Mouse (Mus musculus) ovary, adult 18-20 months (tissue): Measurements from ENCODE around the gene Rbfox1.

Source experiments
- DNase-seq: peaks from one replicate; pipeline ENCODE4 v3.0.0; 2022; ENCODE audit warnings: low spot score, mixed read lengths

Rbfox1 gene

DNA sequence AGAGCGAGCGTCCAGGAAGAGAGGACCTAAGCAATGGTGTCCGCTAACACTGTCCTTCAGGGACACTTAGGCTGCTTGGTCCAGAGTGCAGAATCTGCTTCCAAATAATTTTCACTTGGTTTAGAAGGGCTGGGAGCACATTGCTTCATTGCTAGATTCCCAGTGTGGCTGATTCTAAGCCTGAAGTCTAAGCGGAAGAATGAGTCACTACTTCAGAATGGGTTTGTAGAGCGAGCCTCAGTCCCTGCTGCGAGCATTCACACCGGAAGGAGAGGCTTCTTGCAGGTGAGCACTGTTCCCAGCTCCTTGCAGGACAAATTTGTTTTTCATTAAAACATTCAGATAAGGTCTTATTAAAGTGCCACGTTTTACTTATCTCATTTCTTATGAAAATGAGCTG, 1151.8 kb downstream of the Rbfox1 start:
- DNase-seq, result no peak

DNA sequence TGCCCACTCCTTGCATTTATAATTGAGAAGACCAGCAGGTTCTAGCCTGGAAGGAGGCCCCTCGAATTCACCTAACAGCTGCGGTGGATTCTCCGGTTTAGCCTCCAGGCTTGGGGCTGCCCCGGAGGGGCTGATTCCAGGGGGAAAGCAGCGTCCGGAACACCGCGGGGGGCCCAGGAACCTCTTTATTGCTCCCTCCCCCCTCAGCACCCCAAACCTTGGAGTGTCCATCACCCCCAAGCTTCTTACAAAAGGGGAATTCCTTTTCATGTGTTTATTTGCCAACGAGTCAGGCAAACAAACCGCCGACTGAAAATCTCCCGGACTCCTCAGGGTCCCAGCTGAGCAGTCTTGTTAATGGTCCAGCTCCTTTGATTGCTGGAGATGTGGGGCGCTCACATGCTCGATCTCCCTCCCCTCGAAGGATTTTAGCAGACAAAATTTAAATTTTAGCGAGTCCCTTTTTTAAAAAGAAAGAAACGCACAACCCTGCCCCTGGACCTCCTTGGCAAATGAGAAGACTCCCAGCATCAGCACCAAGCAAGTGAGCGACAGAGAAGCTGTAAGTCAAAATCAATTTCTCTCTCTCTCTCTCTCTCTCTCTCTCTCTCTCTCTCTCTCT, 1153.6 kb downstream of the Rbfox1 start:
- no peak for DNase-seq

DNA sequence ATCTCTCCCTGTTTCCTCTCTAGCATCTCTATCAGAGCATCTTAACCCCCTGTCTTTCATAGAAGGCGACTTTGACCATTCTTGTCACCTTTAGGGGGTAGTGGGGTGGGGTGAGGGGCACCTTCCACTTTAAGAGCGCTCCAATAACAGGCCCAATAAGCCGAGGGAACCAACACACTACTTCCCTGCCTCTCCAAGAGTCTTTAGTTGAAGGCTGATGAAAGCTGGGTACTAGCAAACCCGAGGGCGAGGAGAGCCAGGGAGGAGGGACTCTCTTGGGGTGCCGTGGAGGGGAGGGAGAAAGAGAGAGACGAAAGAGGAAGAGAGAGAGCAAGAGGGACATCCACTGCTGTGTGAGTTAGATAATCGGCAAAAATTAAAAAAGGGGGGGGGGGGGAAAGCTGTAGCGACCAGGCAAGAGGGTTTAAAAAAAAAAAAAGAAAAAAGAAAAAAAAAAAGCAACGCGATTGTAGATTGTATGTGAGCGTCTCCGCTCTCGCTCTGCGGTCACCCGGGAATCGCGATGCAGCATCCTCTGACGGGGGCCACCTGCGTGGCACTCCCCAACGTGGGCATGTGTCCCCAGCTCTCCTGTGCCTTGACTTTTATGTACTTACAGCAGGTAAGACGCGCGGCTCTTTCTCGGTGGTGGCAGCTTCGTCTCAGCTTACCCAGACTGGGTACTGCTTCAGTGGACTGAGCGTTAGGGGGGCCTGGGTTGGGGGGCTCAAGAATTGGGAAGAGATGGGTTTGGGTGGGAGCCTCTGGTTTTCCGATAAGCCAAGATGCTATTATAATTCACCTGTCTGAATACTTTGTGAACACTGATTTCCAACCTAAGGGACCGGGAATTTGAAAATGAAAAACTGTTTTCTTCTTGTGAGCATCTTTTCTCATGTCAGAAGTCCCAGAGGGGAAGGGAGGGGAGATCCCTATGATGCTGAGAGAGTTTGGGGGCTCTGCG, 1154.5 kb downstream of the Rbfox1 start:
- no peak for DNase-seq

DNA sequence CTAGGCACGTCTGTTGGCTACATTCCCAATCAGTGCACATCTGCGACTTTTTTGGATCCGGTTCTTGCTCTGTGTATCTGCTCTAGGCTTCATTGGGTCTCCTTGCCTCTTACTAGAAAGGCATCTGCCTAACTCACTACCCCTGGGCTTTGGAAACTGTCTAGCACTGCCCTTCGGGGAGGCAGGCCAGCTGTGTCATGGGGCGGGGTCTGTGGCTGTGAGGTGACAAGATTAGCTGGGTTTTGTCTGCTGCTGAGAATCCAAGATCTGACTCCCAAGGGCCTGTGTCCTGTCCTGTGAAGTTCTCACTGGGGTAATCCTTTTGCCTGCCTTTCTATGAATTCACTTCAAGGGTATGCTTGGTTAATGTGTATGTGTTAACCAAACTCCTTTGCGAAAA, 1155.5 kb downstream of the Rbfox1 start:
- no peak for DNase-seq

DNA sequence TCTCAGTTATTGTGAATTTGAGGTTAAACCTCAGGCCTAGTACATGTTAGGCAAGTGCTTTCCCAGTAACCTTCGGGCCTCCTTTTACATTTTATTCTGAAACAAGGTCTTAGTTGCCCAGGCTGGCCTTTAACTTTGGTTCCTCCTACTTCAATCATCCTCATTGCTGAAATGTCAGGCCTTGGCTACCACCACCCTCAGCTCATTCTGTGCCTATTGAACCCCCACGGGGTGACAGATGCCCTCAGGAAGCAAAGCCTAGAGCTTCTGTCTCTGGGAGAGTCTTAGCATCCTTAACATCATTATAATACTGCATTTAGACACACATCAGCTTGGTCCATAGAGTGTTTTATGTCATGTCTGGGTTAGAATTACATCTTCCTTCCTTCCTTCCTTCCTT, 1162.3 kb downstream of the Rbfox1 start:
- DNase-seq, result no peak

DNA sequence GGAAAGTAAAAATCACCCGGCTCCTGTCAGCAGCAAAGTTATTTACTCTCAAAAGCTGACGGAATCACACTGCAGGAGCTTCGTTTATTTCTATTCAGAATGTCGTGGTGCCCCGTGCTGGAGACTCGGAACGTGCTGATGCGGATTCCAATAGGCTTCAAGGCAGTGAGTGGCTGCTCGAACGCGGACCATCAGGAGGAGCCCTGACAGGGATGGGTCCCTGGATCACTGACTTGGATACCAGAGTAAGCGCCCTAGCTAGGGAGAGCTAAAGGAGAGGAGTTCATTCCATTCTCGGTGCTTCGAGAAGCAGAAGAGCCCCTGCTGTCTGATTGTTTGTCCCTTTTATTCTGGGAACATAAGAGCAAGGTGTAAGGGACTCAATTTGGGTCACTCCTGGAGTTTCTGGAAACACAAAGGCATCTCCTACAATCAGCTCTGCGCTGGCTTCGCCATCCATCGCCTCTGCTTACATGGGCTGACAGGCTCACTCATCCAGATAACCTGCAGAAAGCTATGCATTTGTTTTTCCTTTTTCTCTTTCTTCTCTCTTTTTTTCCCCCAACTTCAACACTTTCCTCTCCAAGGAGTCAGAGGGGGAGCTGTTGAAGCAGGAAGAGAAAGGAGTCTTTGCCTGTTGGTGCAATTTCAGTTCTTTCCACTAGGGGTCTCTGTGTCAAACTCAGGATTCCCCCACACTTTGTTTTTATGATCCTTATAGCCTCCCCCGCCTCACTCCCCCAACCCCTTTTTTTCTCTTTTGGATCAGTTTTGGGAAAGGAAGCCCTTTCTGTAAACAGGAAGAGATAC, 1164.2 kb downstream of the Rbfox1 start:
- no peak for DNase-seq

DNA sequence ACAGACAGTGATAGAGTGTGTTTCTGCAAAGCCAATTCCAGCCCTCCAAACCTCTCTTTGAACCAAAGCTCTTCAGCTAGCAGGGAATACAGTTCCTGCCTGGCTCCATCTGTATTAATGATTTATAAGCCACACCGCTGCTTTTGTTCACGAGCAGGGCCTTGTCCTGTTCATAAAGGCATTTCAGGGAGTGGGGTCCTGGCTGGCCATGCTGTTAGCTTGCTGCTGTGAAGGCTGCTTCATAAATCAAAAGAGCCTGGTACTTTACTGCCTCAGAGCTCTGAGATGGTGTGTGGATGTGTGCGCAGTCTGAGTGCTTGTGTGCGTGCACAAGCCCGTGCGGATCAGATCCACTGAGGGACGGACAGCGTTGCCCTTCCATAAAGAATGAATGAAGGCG, 1165.8 kb downstream of the Rbfox1 start:
- DNase-seq, result no peak

DNA sequence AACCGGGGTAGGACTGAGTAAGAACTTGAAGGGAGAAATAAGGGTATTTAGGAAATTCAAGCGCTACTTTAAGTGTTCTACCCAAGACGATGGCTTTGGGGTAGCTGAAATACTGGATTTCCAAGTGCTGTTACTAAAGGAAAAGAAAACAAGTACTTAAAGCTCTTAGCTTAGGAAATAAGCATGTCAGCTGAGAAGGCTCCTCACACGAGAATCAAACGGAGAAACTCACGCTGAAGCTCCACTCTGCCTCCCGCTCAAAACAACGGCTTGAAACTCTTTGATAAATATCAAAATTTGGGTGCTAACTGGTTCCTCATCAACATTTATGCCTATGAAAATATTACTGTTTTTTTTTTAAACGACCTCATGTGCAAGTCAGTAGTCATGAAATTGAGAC, 1166.8 kb downstream of the Rbfox1 start:
- no peak for DNase-seq

DNA sequence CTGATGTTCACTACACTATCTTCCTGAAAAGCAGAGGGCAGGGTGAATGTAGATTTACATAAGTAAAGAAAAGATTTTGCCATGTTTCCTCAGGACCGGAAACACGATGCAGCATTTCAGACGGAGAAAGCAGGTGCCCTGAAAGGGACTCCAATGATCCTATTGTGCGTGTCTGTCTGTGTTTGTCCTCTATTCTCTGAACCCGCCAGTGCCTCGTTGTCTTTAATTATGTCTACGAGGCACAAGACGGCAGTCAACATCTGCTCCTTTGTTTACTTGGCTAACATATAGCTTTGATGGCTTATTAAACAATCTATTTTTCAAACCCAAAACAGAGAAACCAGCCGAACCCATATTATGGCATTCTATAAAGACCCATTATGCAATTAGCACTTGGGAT, 1167.3 kb downstream of the Rbfox1 start:
- DNase-seq, result no peak

DNA sequence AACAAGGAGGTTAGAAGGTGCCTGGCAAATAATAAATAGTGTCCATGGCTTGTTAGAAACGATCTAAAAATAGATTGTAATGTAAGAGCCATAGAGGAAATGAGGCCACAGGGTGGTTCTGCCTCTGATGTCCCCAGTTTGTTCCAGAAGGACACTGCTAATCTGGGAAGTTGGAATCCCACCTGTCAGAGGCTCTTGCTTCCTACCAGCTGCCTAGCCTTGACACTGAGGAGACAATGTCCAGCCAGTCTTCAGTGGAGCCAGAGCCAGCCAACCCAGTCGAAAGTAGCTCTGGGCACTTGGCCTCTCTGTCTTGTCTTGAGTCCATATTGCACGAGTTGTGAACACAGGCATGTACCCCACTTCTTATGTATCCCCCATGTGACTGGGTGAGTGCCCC, 1172.6 kb downstream of the Rbfox1 start:
- no peak for DNase-seq

DNA sequence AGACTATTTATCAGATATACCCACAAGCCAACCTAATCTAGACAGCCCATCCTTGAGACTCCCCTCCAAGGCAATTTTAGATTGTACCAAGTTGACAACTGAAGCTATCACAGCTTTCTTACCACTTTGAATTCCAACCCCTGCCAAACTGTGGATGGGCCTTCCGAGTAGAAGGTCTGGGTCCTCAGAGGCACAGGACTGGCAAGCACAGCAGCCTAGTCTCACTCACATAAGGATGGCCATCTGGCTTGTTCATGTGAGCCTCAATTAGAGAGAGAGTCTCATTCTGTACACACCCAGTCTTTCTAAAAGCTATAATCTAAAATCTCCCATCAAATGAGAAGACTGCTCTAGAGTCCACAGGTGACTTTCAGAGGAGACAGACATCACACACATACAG, 1173.4 kb downstream of the Rbfox1 start:
- no peak for DNase-seq

DNA sequence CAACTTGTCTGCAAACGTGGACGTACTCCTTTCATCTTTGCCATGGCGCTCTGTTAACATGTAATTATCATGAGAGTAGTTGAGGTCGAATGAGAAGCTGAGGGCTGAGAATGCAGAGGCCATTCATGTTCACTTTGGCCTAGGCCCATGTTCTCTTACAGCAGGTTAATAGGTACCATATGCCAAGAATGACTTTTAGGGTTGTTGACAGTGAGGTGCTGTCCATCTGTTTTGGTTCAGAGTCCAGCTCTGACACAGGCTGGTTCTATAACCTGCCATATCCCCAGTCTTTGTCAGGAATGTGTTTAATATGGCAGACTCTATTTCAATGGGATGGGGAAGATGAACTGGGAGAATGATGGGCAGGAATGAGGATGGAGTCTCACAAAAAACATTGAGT, 1174.4 kb downstream of the Rbfox1 start:
- no peak for DNase-seq

DNA sequence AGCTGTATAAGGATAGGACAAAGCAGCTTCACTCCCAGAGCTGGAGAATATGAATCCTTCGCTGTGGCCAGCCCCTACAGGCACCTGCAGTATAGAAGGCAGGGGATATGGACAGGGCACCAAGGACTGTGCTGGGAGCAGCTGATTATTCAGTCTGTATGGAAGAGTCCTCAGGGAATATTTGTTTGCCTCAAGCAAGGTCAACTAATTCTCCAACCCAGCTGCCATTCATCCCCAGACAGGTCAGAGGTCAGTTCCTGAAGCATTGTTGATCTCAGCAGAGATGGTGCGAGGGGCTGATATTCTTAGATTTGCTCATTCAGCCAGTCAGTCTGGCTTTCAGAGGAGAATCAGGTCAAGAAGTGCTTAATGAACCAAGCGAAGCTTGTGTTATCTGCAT, 1175.7 kb downstream of the Rbfox1 start:
- DNase-seq, result no peak

DNA sequence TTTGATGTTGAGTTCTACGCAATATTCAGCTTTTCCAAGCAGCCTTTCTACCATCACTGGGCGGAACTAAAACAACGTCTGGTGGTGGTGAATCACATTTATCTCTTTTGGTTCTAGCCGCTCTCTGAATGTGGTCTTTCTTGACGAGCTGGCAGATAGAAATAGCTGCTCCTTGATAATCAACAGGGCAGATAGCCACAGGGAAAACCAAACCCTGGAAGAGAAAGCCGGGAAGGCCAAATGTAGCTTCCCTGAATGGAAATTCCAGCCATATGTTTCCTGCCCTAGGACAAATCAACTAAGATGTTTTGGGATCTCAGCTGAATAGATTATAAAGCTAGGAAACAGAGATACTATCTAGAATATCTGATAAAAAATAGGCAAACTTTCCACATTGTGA, 1177.4 kb downstream of the Rbfox1 start:
- DNase-seq, result no peak

DNA sequence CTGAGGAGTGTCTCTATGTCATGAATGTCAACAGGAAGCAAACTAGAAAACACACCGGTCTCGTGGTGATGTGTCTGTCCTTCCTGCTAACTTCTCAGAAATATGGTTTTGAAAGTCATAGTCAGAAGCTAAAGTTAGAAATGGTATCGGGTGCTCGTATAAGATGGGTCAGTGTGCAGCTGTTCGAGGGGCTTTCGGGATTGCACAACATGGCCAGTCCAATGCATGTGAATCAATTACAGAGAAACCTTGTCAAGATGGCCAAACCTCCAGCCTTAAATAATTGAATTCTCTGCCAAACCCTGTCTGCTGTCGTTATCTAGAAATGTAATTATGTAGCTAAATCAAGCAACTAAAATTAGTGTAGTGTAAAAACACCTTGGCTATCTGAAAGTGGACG, 1182.0 kb downstream of the Rbfox1 start:
- no peak for DNase-seq

DNA sequence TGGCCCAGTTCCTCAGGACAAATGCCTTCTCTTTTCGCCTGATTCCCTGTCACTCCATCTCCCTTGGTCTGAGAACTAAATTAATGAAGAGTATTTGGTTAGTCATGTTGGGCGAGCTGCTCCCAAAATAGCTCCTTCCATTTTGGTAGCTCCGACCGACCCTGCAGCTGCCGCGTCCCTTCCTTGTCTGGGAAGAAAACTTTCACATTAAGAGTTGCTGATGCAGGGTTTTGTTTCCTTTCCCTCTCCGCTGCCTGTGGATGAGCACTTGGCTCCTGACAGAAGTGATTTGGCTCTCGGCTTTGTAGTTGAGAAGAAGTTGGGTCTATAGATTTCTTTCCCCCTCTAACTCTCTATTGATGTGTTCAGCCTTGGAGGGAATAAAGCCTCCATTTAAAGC, 1184.4 kb downstream of the Rbfox1 start:
- DNase-seq, result no peak

DNA sequence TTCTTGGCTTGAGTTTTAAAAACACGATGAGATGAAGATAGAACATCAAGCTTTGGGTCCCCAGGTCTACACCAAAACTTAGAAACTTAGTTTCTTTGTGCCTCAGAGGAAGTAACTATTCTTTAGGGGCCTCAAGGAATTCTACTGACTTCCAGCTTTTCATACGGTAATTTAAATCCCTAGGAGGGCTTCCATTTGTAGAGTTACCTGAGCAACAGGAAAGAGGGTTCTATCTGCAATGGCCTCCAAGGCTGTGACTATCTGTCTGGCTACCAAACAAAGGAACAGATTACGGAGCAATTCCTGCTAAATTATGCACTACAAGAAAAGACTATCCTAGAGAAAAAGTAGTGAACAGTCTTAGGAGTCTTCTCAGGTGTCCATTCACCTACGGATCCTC, 1189.6 kb downstream of the Rbfox1 start:
- DNase-seq, result no peak

DNA sequence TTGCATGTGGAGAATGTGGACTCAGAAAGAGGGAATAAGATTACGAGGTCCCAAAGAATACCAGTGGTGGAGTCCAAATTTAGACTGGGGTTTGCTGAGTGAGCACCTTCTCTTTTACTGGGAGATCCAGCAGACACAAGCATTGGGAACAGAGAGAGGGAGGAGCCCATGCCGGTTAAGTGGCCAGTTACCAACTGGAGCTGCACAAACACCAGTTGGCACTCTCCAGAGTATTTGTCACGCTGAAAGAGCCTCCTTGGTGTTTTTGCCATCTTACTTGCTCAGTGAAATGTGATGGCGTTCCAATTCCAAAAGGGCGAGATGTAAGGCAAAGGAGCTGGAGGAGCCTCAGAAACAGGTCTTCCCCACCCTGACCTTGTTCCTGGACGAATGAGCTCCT, 1190.6 kb downstream of the Rbfox1 start:
- no peak for DNase-seq

DNA sequence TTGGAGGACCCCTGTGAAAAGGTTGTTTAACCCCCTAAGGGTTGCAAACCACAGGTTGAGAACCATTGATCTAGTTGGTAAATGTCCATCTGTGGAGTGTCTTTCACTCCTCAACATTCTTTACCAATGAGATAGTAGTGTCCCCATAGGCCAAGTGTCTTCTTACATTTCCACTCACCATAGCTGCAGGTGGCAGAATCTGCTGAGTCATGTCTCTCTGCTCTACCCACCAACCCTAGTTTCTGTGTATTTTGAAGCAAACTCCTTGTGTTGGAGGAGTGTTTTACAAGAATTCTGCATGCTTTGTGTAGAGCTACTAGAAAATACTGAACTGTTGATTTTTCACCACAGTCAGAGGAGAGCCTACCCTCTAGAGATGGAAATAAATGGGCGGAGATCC, 1191.2 kb downstream of the Rbfox1 start:
- no peak for DNase-seq

DNA sequence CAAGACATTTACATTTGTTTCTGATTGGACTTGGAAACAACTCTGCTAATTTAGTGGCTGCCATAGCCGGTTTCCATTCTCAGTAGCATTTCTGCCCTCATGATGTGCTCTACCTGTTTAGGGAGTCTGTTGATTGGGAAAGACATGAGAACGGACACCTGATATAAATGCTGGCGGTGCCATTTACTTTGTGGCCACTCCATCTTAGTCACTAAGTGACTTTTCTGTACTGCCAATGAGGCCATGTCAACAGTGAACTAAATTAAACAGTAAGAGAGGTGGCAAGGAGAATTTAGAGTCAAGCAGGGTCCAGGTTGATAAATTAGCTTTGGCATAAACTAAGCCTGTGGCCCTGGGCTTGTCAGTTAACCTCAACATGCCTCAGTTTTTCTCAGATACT, 1191.6 kb downstream of the Rbfox1 start:
- DNase-seq, result no peak

DNA sequence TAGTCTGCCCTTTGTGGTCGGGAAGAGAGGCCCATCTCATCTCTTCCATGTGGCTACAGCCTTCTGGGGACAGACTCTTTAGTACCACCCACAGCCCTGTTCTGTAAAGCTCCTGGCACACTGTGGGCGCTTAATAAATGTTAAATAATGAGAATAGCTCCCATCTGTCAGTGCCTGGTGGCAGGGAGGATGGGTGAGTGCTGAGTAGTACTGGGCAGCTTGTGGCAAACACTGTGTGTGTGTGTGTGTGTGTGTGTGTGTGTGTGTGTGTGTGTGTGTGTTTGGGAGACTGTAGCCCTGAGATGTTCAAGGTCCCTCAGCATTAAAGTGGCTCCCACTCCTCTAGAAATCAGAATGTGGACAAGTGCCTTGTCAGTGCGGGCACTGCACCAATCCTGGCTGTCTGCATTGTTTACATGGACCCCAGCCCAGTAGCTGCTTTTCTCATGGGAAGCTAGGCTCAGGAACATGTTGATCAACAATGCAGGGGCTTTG, 1196.0 kb downstream of the Rbfox1 start:
- DNase-seq, result no peak

DNA sequence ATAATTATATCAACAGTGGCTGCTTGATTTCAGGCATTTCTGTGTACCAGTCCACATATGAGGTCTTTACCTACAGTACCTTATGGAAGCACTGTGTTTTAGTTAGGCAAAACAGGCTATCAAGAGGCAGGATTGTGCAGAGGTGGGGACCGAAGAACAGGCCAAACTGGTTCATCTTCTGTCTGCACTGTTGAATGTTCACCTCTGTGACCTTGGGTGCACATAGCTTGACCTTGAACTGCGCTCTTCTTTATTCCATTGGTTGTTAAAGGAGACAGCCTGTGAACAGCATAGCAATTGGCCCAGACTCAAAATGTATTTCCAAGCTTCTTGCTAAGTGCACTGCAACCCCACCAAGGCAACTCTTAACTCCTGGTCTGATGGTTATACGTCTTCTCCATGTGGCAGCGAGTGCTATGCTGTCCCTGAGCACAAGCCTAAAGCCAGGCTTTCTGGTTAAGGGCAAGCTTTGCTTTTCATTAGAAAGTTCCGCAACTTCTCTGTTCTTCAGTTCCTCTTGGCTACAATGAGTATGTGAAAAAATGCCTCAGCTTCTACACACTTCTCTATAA, 1196.6 kb downstream of the Rbfox1 start:
- DNase-seq, result no peak
